10 mouse cellular contexts compared by ENCODE assay signal in genomic region chr2:61058545-61059235, GRCm38 (mm10).
DNase-seq lines count a peak whose midpoint lies in the region; ATAC-seq lines count a peak whose summit lies in the region.
"Had no signal": no experiment of that assay in that cellular context is flagged by ENCODE, and none has a peak within 500 bp of the region (broad histone marks: within the 10 kb centered on the region; RNA-seq: fewer than 3 reads in every experiment).

No protein-coding gene starts in this region.

- no peak for DNase-seq in heart, postnatal 36 days
- peak; percentile 5 for DNase-seq in 3134 (ENCODE audit: extremely low read depth, insufficient read length, low spot score)
- DNase-seq in cerebellum, postnatal 25 days = peak; percentile 6 to 20
- no peak for DNase-seq in thymus, adult 18-20 months
- no peak for DNase-seq in right cerebral cortex, postnatal 14 days
- DNase-seq: thymus, postnatal 14 days had no signal

- H3K9me3 ChIP-seq in heart, embryonic 13.5 days = no peaks in the 10 kb centered on the region
- H3K9me3 ChIP-seq in kidney, embryonic 14.5 days (ENCODE audit: control insufficient read depth, low read length) = no peaks in the 10 kb centered on the region

- no peaks in the 10 kb centered on the region for H3K27me3 ChIP-seq in heart, embryonic 13.5 days (replicated peaks)
- no peaks in the 10 kb centered on the region for H3K27me3 ChIP-seq in kidney, embryonic 14.5 days (ENCODE audit: control insufficient read depth, insufficient read depth, low read length)

- intact Hi-C loops in heart, postnatal 36 days (cut with DNase I) = loop anchor here (5.0 kb wide), 1 partner anchor 79 kb away; no protein-coding TSS in a partner anchor

- H3K27ac ChIP-seq in heart, embryonic 13.5 days (replicated peaks) = peak overlapping the region; percentile 22; the same call in 1 of the 2 replicates
- H3K27ac ChIP-seq in kidney, embryonic 14.5 days (ENCODE audit: low read depth, low read length) = peak overlapping the region; percentile 3; the same call in 1 of the 2 replicates

- peaks cover 24% of the 10 kb centered on the region for H3K4me1 ChIP-seq in heart, embryonic 13.5 days
- H3K4me1 ChIP-seq in kidney, embryonic 14.5 days (ENCODE audit: control insufficient read depth, insufficient read depth, low read length) = peaks cover 15% of the 10 kb centered on the region

- peak overlapping the region; percentile 23 for H3K4me2 ChIP-seq in heart, embryonic 13.5 days
- no peak overlapping the region for H3K4me2 ChIP-seq in kidney, embryonic 14.5 days (replicated peaks; ENCODE audit: low read depth, low read length)

- ATAC-seq in heart, embryonic 13.5 days (ENCODE audit: extremely low read depth, insufficient number of reproducible peaks, low FRiP score, low TSS enrichment) = no peak
- ATAC-seq in kidney, embryonic 14.5 days (ENCODE audit: low FRiP score, low TSS enrichment) = no peak
- ATAC-seq in granulocyte monocyte progenitor cell, adult 5-6 weeks (replicated peaks; ENCODE audit: poor library complexity, severe bottlenecking) = no peak

- H3K4me3 ChIP-seq in heart, embryonic 13.5 days = no peak overlapping the region
- H3K4me3 ChIP-seq in kidney, embryonic 14.5 days (ENCODE audit: low read length) = no peak overlapping the region
- H3K4me3 ChIP-seq: erythroblast, embryonic 14.5 days had no signal

- no peak overlapping the region for H3K9ac ChIP-seq in heart, embryonic 13.5 days
- H3K9ac ChIP-seq in kidney, embryonic 14.5 days (ENCODE audit: low read depth, low read length) = no peak overlapping the region

- 29% methylated on average over 6 of the region's 6 CpGs for WGBS in heart, embryonic 13.5 days
- WGBS in kidney, embryonic 14.5 days = 23% methylated on average over 6 of the region's 6 CpGs

- H3K36me3 ChIP-seq in heart, embryonic 13.5 days = no peaks in the 10 kb centered on the region
- H3K36me3 ChIP-seq in kidney, embryonic 14.5 days (ENCODE audit: control insufficient read depth, insufficient read depth, low read length) = no peaks in the 10 kb centered on the region

Comparison
In these comparisons a context has a peak if more than half of its experiments do, and no peak if none do; other contexts are left out.
1. DNase-seq: peak in 3134 (single experiment) and cerebellum, postnatal 25 days (2 of 2); none in heart, postnatal 36 days (0 of 2), thymus, adult 18-20 months (0 of 2) and right cerebral cortex, postnatal 14 days (single experiment).